Mouse (Mus musculus) mesoderm, embryonic 11.5 days (tissue): ENCODE data around the gene Fnbp4.
"Not testable (repeated sequence)": the region's sequence is repeated elsewhere in the genome, so short reads cannot be mapped to it uniquely, and the experiment has no call there.

Experiments used
- DNase-seq: peaks from one replicate; pipeline ENCODE4 v3.0.0-alpha.2; 2012; ENCODE audit warnings: low read depth, low spot score

Fnbp4 gene

GRCm38 (mm10) chr2:90782458-90782857, 37.3 kb downstream of the Fnbp4 start, which contains the start of gene Agbl2:
TSS of gene Agbl2 (plus strand) at chr2:90782727.
- peak; percentile 61 for DNase-seq

GRCm38 (mm10) chr2:90782901-90783486, 37.8 kb downstream of the Fnbp4 start:
- DNase-seq: peak; percentile 30

GRCm38 (mm10) chr2:90788126-90788525, 43.0 kb downstream of the Fnbp4 start:
- no peak for DNase-seq

GRCm38 (mm10) chr2:90808241-90809126, 63.3 kb downstream of the Fnbp4 start:
- DNase-seq: no peak

- no peak for DNase-seq
Observed at GRCm38 (mm10) chr2:90810751-90811150, 65.6 kb downstream of the Fnbp4 start.

GRCm38 (mm10) chr2:90815266-90815665, 70.1 kb downstream of the Fnbp4 start:
- DNase-seq: no peak

- DNase-seq: no peak
Observed at GRCm38 (mm10) chr2:90816144-90816543, 71.0 kb downstream of the Fnbp4 start.

GRCm38 (mm10) chr2:90818710-90819109, 73.5 kb downstream of the Fnbp4 start:
- DNase-seq: no peak

- no peak for DNase-seq
Observed at GRCm38 (mm10) chr2:90820894-90821293, 75.7 kb downstream of the Fnbp4 start.

GRCm38 (mm10) chr2:90822978-90823377, 77.8 kb downstream of the Fnbp4 start:
- no peak for DNase-seq

- no peak for DNase-seq
Observed at GRCm38 (mm10) chr2:90823781-90824180, 78.6 kb downstream of the Fnbp4 start.

GRCm38 (mm10) chr2:90824528-90824927, 79.4 kb downstream of the Fnbp4 start:
- not testable (repeated sequence) for DNase-seq

GRCm38 (mm10) chr2:90825515-90826172, 80.5 kb downstream of the Fnbp4 start:
- no peak for DNase-seq

- no peak for DNase-seq
Observed at GRCm38 (mm10) chr2:90828739-90829138, 83.6 kb downstream of the Fnbp4 start.
